Mouse (Mus musculus) liver, embryonic 15.5 days (tissue): ENCODE results near the gene Otulin. TPM values are rescaled to one million over a fixed set of nuclear protein-coding genes. Genes with fewer than 3 reads are reported as not detected.

Experiments used
- ATAC-seq: fragments of 200-750 bp; cut with Nextera tagmentation; 2 replicates; pipeline ENCODE4 v1.8.0; 2017; ENCODE audit warnings: moderate number of reproducible peaks, mild to moderate bottlenecking, moderate library complexity; ENCODE audit not compliant: insufficient read depth
- H3K27ac ChIP-seq: fragments of 300-500 bp; sonication (generic); replicated peaks from 2 replicates; pipeline ENCODE4 v1.5.1; 2015; ENCODE audit warnings: mild to moderate bottlenecking, inconsistent platforms
- H3K27me3 ChIP-seq: fragments of 300-500 bp; sonication (generic); 2 replicates; pipeline ENCODE4 v1.6.1; 2015; ENCODE audit warnings: mild to moderate bottlenecking, inconsistent platforms
- H3K36me3 ChIP-seq: fragments of 300-500 bp; sonication (generic); replicated peaks from 2 replicates; pipeline ENCODE4 v1.6.1; 2015; ENCODE audit warnings: moderate library complexity, mild to moderate bottlenecking, inconsistent platforms
- H3K4me1 ChIP-seq: fragments of 300-500 bp; sonication (generic); replicated peaks from 2 replicates; pipeline ENCODE4 v1.6.1; 2015; ENCODE audit warnings: inconsistent platforms
- H3K4me2 ChIP-seq: fragments of 300-500 bp; sonication (generic); 2 replicates; pipeline ENCODE4 v1.6.1; 2015; ENCODE audit warnings: moderate library complexity, mild to moderate bottlenecking, inconsistent platforms
- H3K4me3 ChIP-seq: fragments of 300-500 bp; sonication (generic); replicated peaks from 2 replicates; pipeline ENCODE4 v1.5.1; 2015; ENCODE audit warnings: mild to moderate bottlenecking, inconsistent platforms
- H3K9ac ChIP-seq: fragments of 300-500 bp; sonication (generic); 2 replicates; pipeline ENCODE4 v1.6.1; 2015; ENCODE audit warnings: moderate library complexity, mild to moderate bottlenecking, inconsistent platforms
- H3K9me3 ChIP-seq: fragments of 300-500 bp; sonication (generic); replicated peaks from 2 replicates; pipeline ENCODE4 v1.6.1; 2016; ENCODE audit warnings: inconsistent platforms
- WGBS: fragments of 180-500 bp; shearing (Covaris S2); methylation state at CpG from one replicate; pipeline ENCODE4 v1.1.7; 2015; ENCODE audit warnings: mixed read lengths; ENCODE audit not compliant: insufficient replicate concordance; 5-methylcytosine and 5-hydroxymethylcytosine counted together
- polyA plus RNA-seq: library from polyadenylated mRNA; unstranded; fragments of >200 nt; fragmentation: Nextera tagmentation; extraction: Ambion mirVana; gene quantifications from 2 replicates; pipeline ENCODE4 v1.2.1, GENCODE M21; 2015

The Otulin gene
- polyA plus RNA-seq, 1 experiment from 2014 or later, result 17.3 TPM

GRCm38 (mm10) chr15:27565626-27566185 lies 64.8 kb downstream of the Otulin start:
- no peak overlapping the region for H3K4me3 ChIP-seq
- peaks cover 57% of the 10 kb centered on the region for H3K36me3 ChIP-seq
- H3K9ac ChIP-seq, result no peak overlapping the region
- ATAC-seq, result no peak
- 84% methylated on average over 10 of the region's 10 CpGs for WGBS
- no peaks in the 10 kb centered on the region for H3K9me3 ChIP-seq
- H3K4me2 ChIP-seq, result no peak overlapping the region
- no peaks in the 10 kb centered on the region for H3K27me3 ChIP-seq
- H3K27ac ChIP-seq, result no peak overlapping the region
- H3K4me1 ChIP-seq, result no peaks in the 10 kb centered on the region

- H3K4me2 ChIP-seq, result no peak overlapping the region
- WGBS, result 83% methylated on average over 14 of the region's 14 CpGs
- no peaks in the 10 kb centered on the region for H3K27me3 ChIP-seq
- no peak overlapping the region for H3K9ac ChIP-seq
- no peaks in the 10 kb centered on the region for H3K4me1 ChIP-seq
- H3K4me3 ChIP-seq, result no peak overlapping the region
- no peak for ATAC-seq
- no peaks in the 10 kb centered on the region for H3K9me3 ChIP-seq
- H3K27ac ChIP-seq, result no peak overlapping the region
- H3K36me3 ChIP-seq, result peaks cover 53% of the 10 kb centered on the region
Observed at GRCm38 (mm10) chr15:27564106-27565100, 66.1 kb downstream of the Otulin start.

GRCm38 (mm10) chr15:27560315-27560714 lies 70.2 kb downstream of the Otulin start:
- no peak for ATAC-seq

GRCm38 (mm10) chr15:27558456-27559147 lies 71.9 kb downstream of the Otulin start:
- Histone ChIP-seq H3K9me3 (no peaks in the 10 kb centered on the region), H3K4me3 (no peak overlapping the region), H3K4me2 (no peak overlapping the region), H3K36me3 (peaks cover 29% of the 10 kb centered on the region), H3K9ac (no peak overlapping the region), H3K27ac (no peak overlapping the region), H3K4me1 (no peaks in the 10 kb centered on the region), H3K27me3 (no peaks in the 10 kb centered on the region)
- ATAC-seq, result no peak
- WGBS, result 85% methylated on average over 16 of the region's 16 CpGs

More at GRCm38 (mm10) chr15:27560315-27560714, 70.2 kb downstream of the Otulin start:
- Histone ChIP-seq H3K27ac (no peak overlapping the region), H3K4me3 (no peak overlapping the region), H3K27me3 (no peaks in the 10 kb centered on the region), H3K4me1 (no peaks in the 10 kb centered on the region), H3K36me3 (peaks cover 35% of the 10 kb centered on the region), H3K9ac (no peak overlapping the region), H3K4me2 (no peak overlapping the region), H3K9me3 (no peaks in the 10 kb centered on the region)
- 73% methylated on average over 11 of the region's 11 CpGs for whole genome bisulfite sequencing

- ATAC-seq, result no peak
- Histone ChIP-seq H3K4me3 (no peak overlapping the region), H3K4me1 (peaks cover 11% of the 10 kb centered on the region), H3K27me3 (no peaks in the 10 kb centered on the region), H3K9me3 (no peaks in the 10 kb centered on the region), H3K4me2 (no peak overlapping the region), H3K27ac (no peak overlapping the region), H3K36me3 (peaks cover 31% of the 10 kb centered on the region), H3K9ac (no peak overlapping the region)
- 61% methylated on average over 5 of the region's 5 CpGs for WGBS
Observed at GRCm38 (mm10) chr15:27553554-27553953, 76.9 kb downstream of the Otulin start.

- H3K9me3 ChIP-seq, result no peaks in the 10 kb centered on the region
- H3K27ac ChIP-seq, result no peak overlapping the region
- H3K4me2 ChIP-seq, result no peak overlapping the region
- H3K4me3 ChIP-seq, result no peak overlapping the region
- WGBS, result 83% methylated on average over 10 of the region's 10 CpGs
- H3K9ac ChIP-seq, result no peak overlapping the region
- peaks cover 22% of the 10 kb centered on the region for H3K36me3 ChIP-seq
- no peaks in the 10 kb centered on the region for H3K27me3 ChIP-seq
- peaks cover 15% of the 10 kb centered on the region for H3K4me1 ChIP-seq
- no peak for ATAC-seq
Observed at GRCm38 (mm10) chr15:27552129-27552700, 78.3 kb downstream of the Otulin start.

GRCm38 (mm10) chr15:27551117-27552114 lies 79.1 kb downstream of the Otulin start:
- H3K4me3 ChIP-seq, result no peak overlapping the region
- no peak overlapping the region for H3K9ac ChIP-seq
- WGBS, result 82% methylated on average over 19 of the region's 19 CpGs
- H3K4me1 ChIP-seq, result peaks cover 15% of the 10 kb centered on the region
- 0 out of 2 replicates have a peak, but pooled peaks cover 14% of the 10 kb centered on the region for H3K36me3 ChIP-seq
- H3K27me3 ChIP-seq, result no peaks in the 10 kb centered on the region
- ATAC-seq, result no peak
- H3K9me3 ChIP-seq, result no peaks in the 10 kb centered on the region
- H3K27ac ChIP-seq, result no peak overlapping the region
- no peak overlapping the region for H3K4me2 ChIP-seq

- Histone ChIP-seq H3K27me3 (no peaks in the 10 kb centered on the region), H3K4me3 (no peak overlapping the region), H3K36me3 (peaks cover 15% of the 10 kb centered on the region; the same call in 1 of the 2 replicates), H3K27ac (no peak overlapping the region), H3K9ac (no peak overlapping the region), H3K9me3 (no peaks in the 10 kb centered on the region), H3K4me2 (no peak overlapping the region), H3K4me1 (peaks cover 15% of the 10 kb centered on the region)
- ATAC-seq, result no peak
- 72% methylated on average over 9 of the region's 9 CpGs for WGBS
Observed at GRCm38 (mm10) chr15:27550358-27550992, 80.0 kb downstream of the Otulin start.

GRCm38 (mm10) chr15:27549878-27550277 lies 80.6 kb downstream of the Otulin start:
- H3K4me1 ChIP-seq, result peaks cover 15% of the 10 kb centered on the region
- no peak overlapping the region for H3K27ac ChIP-seq
- no peak overlapping the region for H3K9ac ChIP-seq
- no peak overlapping the region for H3K4me3 ChIP-seq
- ATAC-seq, result no peak
- no peaks in the 10 kb centered on the region for H3K9me3 ChIP-seq
- no peaks in the 10 kb centered on the region for H3K27me3 ChIP-seq
- peaks cover 19% of the 10 kb centered on the region; the same call in 1 of the 2 replicates for H3K36me3 ChIP-seq
- no peak overlapping the region for H3K4me2 ChIP-seq
- WGBS, result 66% methylated on average over 7 of the region's 7 CpGs
